ENCODE assay signal across 9 mouse cellular contexts in the genomic region with DNA sequence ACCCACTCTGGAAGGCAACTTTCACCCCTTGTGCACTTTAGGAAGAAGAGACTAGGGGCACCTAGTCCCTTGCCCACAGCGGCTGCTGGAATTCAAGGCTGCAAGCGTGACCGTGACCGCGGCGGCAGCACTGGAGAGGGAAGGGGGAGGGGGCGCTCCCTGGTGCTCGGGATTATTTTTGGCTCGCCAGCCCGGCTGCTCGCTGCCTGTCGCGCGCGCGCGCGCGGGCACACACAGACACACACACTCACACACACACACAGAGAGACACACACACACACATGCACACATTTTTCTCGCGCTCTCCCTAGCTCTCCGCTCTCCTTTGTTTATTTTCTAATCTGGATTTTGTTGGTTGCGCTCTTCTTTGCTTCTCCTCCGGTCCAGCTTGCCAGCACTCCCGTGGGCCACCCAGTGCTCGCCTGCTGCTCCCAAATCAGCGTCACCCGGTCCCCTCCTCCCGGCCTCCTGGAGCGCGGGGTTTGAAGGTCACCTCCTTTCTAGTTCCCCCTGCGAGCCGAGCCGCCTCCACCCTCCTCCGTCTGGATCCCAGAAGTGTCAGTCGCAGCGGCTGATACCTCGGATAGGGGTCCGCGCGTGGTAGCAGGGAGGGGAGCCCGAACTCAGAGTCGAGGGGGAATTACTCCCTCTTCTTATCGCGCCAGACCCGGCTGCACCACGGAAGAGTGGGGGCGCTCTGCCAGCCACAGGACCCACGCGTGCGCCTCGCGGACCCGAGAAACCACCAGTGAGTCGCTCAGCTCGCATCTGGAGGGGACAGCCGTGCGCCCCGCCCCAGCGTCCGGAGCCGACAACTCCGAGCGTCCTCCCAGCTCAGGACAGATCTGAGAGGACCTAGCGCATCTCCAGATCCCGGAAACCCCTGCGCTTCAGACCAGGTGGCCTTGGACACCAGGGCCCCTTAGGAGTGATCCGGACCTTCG. TPM values are rescaled to one million over a fixed set of nuclear protein-coding genes. Genes with fewer than 3 reads are reported as not detected.
A peak's percentile ranks its signal among the peaks of the same experiment; 100 is the strongest.
DNase-seq lines count a peak whose midpoint lies in the region; ATAC-seq and TF ChIP-seq lines count a peak whose summit lies in the region.
"Had no signal": no experiment of that assay in that cellular context is flagged by ENCODE, and none has a peak within 500 bp of the region (broad histone marks: within the 10 kb centered on the region; RNA-seq: fewer than 3 reads in every experiment).

Rbfox1 (plus strand) TSS at position 610 of the 944 bp plus-strand sequence.

- TF ChIP-seq CTCF in midbrain, postnatal 0 days (IDR thresholded peaks at IDR 0.05), result peak; percentile 52

- H3K9ac ChIP-seq in embryonic facial prominence, embryonic 12.5 days, result no peak within 1 kb of the TSS
- peak within 1 kb of the TSS; percentile 65 for H3K9ac ChIP-seq in midbrain, postnatal 0 days (replicated peaks; ENCODE audit: low read length, poor library complexity, severe bottlenecking)
- H3K9ac ChIP-seq: liver, embryonic 14.5 days had no signal

- ATAC-seq in embryonic facial prominence, embryonic 12.5 days (ENCODE audit: insufficient number of reproducible peaks, insufficient read depth, low FRiP score, low TSS enrichment), result no peak
- ATAC-seq in midbrain, postnatal 0 days (ENCODE audit: low FRiP score), result peak; percentile 78

- H3K4me3 ChIP-seq in embryonic facial prominence, embryonic 12.5 days, result peak within 1 kb of the TSS; percentile 32
- peak within 1 kb of the TSS; percentile 58 for H3K4me3 ChIP-seq in midbrain, postnatal 0 days (ENCODE audit: low read depth, low read length)

- peak; percentile 17 for DNase-seq in ovary, adult 18-20 months (ENCODE audit: low spot score)
- no peak for DNase-seq in ovary, postnatal 14 days (ENCODE audit: low spot score)
- DNase-seq in heart, adult 8-10 months (ENCODE audit: low spot score), result no peak
- DNase-seq in layer of hippocampus, adult 9-11 months, result peak; percentile 45
- DNase-seq in midbrain, postnatal 0 days (ENCODE audit: low spot score), result peak; percentile 76
- no peak for DNase-seq in Muller cell, postnatal 12 days (ENCODE audit: inconsistent ontology term)
- DNase-seq in urinary bladder, adult 18-20 months (ENCODE audit: low spot score in 2 of 2), result no peak

- H3K27me3 ChIP-seq in embryonic facial prominence, embryonic 12.5 days, result peaks cover 43% of the 10 kb centered on the region
- H3K27me3 ChIP-seq in midbrain, postnatal 0 days (ENCODE audit: insufficient read depth, low read length), result 0 out of 2 replicates have a peak, but pooled peaks cover 4% of the 10 kb centered on the region

- WGBS in embryonic facial prominence, embryonic 12.5 days, result under 1% methylated on average over 69 of the region's 69 CpGs
- 2% methylated on average over 59 of the region's 69 CpGs for WGBS in midbrain, postnatal 0 days

- H3K4me1 ChIP-seq in embryonic facial prominence, embryonic 12.5 days, result peaks cover 3% of the 10 kb centered on the region; the same call in 1 of the 2 replicates
- H3K4me1 ChIP-seq in midbrain, postnatal 0 days (ENCODE audit: insufficient read depth, low read length), result 0 out of 2 replicates have a peak, but pooled peaks cover 3% of the 10 kb centered on the region

- no peaks in the 10 kb centered on the region for H3K9me3 ChIP-seq in embryonic facial prominence, embryonic 12.5 days
- H3K9me3 ChIP-seq in midbrain, postnatal 0 days (ENCODE audit: low read length), result no peaks in the 10 kb centered on the region

- peak within 1 kb of the TSS; percentile 49 for H3K4me2 ChIP-seq in embryonic facial prominence, embryonic 12.5 days (replicated peaks)
- peak within 1 kb of the TSS; percentile 89 for H3K4me2 ChIP-seq in midbrain, postnatal 0 days (ENCODE audit: low read depth, low read length, poor library complexity, severe bottlenecking)

- H3K36me3 ChIP-seq in embryonic facial prominence, embryonic 12.5 days, result no peaks in the 10 kb centered on the region
- H3K36me3 ChIP-seq in midbrain, postnatal 0 days (ENCODE audit: insufficient read depth, low read length), result no peaks in the 10 kb centered on the region

- H3K27ac ChIP-seq in embryonic facial prominence, embryonic 12.5 days, result no peak within 1 kb of the TSS
- H3K27ac ChIP-seq in midbrain, postnatal 0 days (ENCODE audit: low read depth, low read length), result peak within 1 kb of the TSS; percentile 55
- H3K27ac ChIP-seq: liver, embryonic 14.5 days had no signal

RNA-seq across cellular contexts. Expression of gene Rbfox1, which starts in this region (rescaled TPM):
- polyA plus RNA-seq in embryonic facial prominence, embryonic 12.5 days (2016; fragmentation: Nextera tagmentation; extraction: Ambion mirVana), result 2.9 and 4.5 TPM in 2 replicates
- total RNA-seq in heart, adult 8-10 months (2022), result 10 to 100 TPM; 56.3 to 71.2 (median 62.0) TPM
- 142 and 177 TPM in 2 replicates for total RNA-seq in midbrain, postnatal 0 days (2014; rRNA removed)
- polyA plus RNA-seq in midbrain, postnatal 0 days (2015; fragmentation: Nextera tagmentation; extraction: Ambion mirVana), result 242 and 278 TPM in 2 replicates

Comparison
In these comparisons a context has a peak if more than half of its experiments do, and no peak if none do; other contexts are left out.
1. RNA of gene Rbfox1 (polyA plus RNA-seq): 242 to 278 TPM in midbrain, postnatal 0 days; 2.9 to 4.5 TPM in embryonic facial prominence, embryonic 12.5 days; every median in the first group is over 10 times any median in the second.
2. DNase-seq: peak in ovary, adult 18-20 months (single experiment), layer of hippocampus, adult 9-11 months (single experiment) and midbrain, postnatal 0 days (single experiment); none in ovary, postnatal 14 days (single experiment), heart, adult 8-10 months (single experiment), Muller cell, postnatal 12 days (single experiment) and urinary bladder, adult 18-20 months (0 of 2).